Comparison of ENCODE assay signal across 25 mouse cellular contexts in genomic region chr4:131530491-131530890, GRCm38 (mm10).
DNase-seq lines count a peak whose midpoint lies in the region; ATAC-seq and TF ChIP-seq lines count a peak whose summit lies in the region.
"Had no signal": no experiment of that assay in that cellular context is flagged by ENCODE, and none has a peak within 500 bp of the region (broad histone marks: within the 10 kb centered on the region; RNA-seq: fewer than 3 reads in every experiment).

No protein-coding gene starts in this region.

- H3K9me3 ChIP-seq in forebrain, postnatal 0 days (ENCODE audit: low read length), result no peaks in the 10 kb centered on the region
- no peaks in the 10 kb centered on the region for H3K9me3 ChIP-seq in forebrain, embryonic 13.5 days (replicated peaks)
- H3K9me3 ChIP-seq: embryonic facial prominence, embryonic 13.5 days; embryonic facial prominence, embryonic 15.5 days; forebrain, embryonic 10.5 days; forebrain, embryonic 12.5 days; forebrain, embryonic 15.5 days; G1E had no signal

- H3K9ac ChIP-seq in forebrain, postnatal 0 days, result no peak overlapping the region
- H3K9ac ChIP-seq in forebrain, embryonic 13.5 days, result no peak overlapping the region
- H3K9ac ChIP-seq: embryonic facial prominence, embryonic 13.5 days; embryonic facial prominence, embryonic 15.5 days; forebrain, embryonic 12.5 days; forebrain, embryonic 15.5 days had no signal

- H3K27me3 ChIP-seq in forebrain, postnatal 0 days (ENCODE audit: insufficient read depth, low read length), result no peaks in the 10 kb centered on the region
- H3K27me3 ChIP-seq in forebrain, embryonic 13.5 days, result no peaks in the 10 kb centered on the region
- H3K27me3 ChIP-seq: embryonic facial prominence, embryonic 13.5 days; forebrain, embryonic 12.5 days; forebrain, embryonic 15.5 days; Patski had no signal

- no peak for TF ChIP-seq CTCF in forebrain, postnatal 0 days (IDR thresholded peaks at IDR 0.05; ENCODE audit: low read depth)
- no peak for TF ChIP-seq CTCF in layer of hippocampus, adult 2 months (conservative IDR thresholded peaks at IDR 0.05)

- no peaks in the 10 kb centered on the region for H3K36me3 ChIP-seq in forebrain, postnatal 0 days (ENCODE audit: insufficient read depth)
- H3K36me3 ChIP-seq in forebrain, embryonic 13.5 days (ENCODE audit: poor library complexity, severe bottlenecking), result no peaks in the 10 kb centered on the region
- H3K36me3 ChIP-seq: embryonic facial prominence, embryonic 13.5 days; embryonic facial prominence, embryonic 15.5 days; forebrain, embryonic 10.5 days; forebrain, embryonic 12.5 days; forebrain, embryonic 15.5 days; G1E had no signal

- H3K4me3 ChIP-seq in forebrain, postnatal 0 days (ENCODE audit: low read depth, low read length), result no peak overlapping the region
- no peak overlapping the region for H3K4me3 ChIP-seq in forebrain, embryonic 13.5 days
- no peak overlapping the region for H3K4me3 ChIP-seq in layer of hippocampus, adult 2 months
- H3K4me3 ChIP-seq: embryonic facial prominence, embryonic 13.5 days; embryonic facial prominence, embryonic 15.5 days; erythroblast, embryonic 14.5 days; forebrain, embryonic 10.5 days; forebrain, embryonic 12.5 days; forebrain, embryonic 15.5 days had no signal

- peak overlapping the region; percentile 57; the same call in 1 of the 2 replicates for H3K27ac ChIP-seq in forebrain, postnatal 0 days (ENCODE audit: low read depth, low read length)
- no peak overlapping the region for H3K27ac ChIP-seq in forebrain, embryonic 13.5 days
- 0 out of 2 replicates have a peak overlapping the region, but pooled peaks have one; percentile 28 for H3K27ac ChIP-seq in layer of hippocampus, adult 2 months
- H3K27ac ChIP-seq: embryonic facial prominence, embryonic 13.5 days; embryonic facial prominence, embryonic 15.5 days; forebrain, embryonic 10.5 days; forebrain, embryonic 12.5 days; forebrain, embryonic 15.5 days had no signal

- H3K4me1 ChIP-seq in forebrain, postnatal 0 days (ENCODE audit: insufficient read depth), result 0 out of 2 replicates have a peak, but pooled peaks cover 5% of the 10 kb centered on the region
- H3K4me1 ChIP-seq in forebrain, embryonic 13.5 days, result no peaks in the 10 kb centered on the region
- H3K4me1 ChIP-seq: embryonic facial prominence, embryonic 13.5 days; embryonic facial prominence, embryonic 15.5 days; forebrain, embryonic 10.5 days; forebrain, embryonic 12.5 days; forebrain, embryonic 15.5 days had no signal

- 62% methylated on average over 5 of the region's 5 CpGs for WGBS in forebrain, postnatal 0 days
- WGBS in forebrain, embryonic 13.5 days, result 80% methylated on average over 5 of the region's 5 CpGs

- ATAC-seq in forebrain, postnatal 0 days, result peak; percentile 75
- no peak for ATAC-seq in forebrain, embryonic 13.5 days
- ATAC-seq: activated CD4-positive, CD25-positive, alpha-beta regulatory T cell, adult 4 months; CD4-positive, CD25-positive, alpha-beta regulatory T cell, adult 4 months; forebrain, embryonic 15.5 days; Patski had no signal

- DNase-seq in forebrain, postnatal 0 days, result peak; percentile 45
- DNase-seq in layer of hippocampus, adult 2 months (ENCODE audit: low spot score in 2 of 2), result no peak
- DNase-seq in layer of hippocampus, postnatal 10 days (ENCODE audit: low spot score in 2 of 2), result no peak
- DNase-seq in brain, adult 2 months (ENCODE audit: low read depth, low spot score), result peak; percentile 59
- DNase-seq in lung, postnatal 14 days, result no peak
- DNase-seq: adrenal gland, adult 8-10 months; B cell, adult 2 months; cerebellum, adult 11 months; cerebellum, adult 18-20 months; cerebellum, adult 8-10 months; cerebellum, adult 9-11 months; cerebellum, postnatal 14 days; cerebellum, postnatal 36 days; embryo, embryonic 11 days had no signal

- no peak overlapping the region for H3K4me2 ChIP-seq in forebrain, postnatal 0 days (ENCODE audit: low read depth)
- H3K4me2 ChIP-seq in forebrain, embryonic 13.5 days, result no peak overlapping the region
- H3K4me2 ChIP-seq: embryonic facial prominence, embryonic 13.5 days; embryonic facial prominence, embryonic 15.5 days; forebrain, embryonic 12.5 days; forebrain, embryonic 15.5 days had no signal

Comparison
In these comparisons a context has a peak if more than half of its experiments do, and no peak if none do; other contexts are left out.
1. DNase-seq: peak in forebrain, postnatal 0 days (single experiment) and brain, adult 2 months (single experiment); none in layer of hippocampus, adult 2 months (0 of 2), layer of hippocampus, postnatal 10 days (0 of 2) and lung, postnatal 14 days (single experiment).